Mouse (Mus musculus): ENCODE results near the gene Dennd1b. TPM values are rescaled to one million over a fixed set of nuclear protein-coding genes. Genes with fewer than 3 reads are reported as not detected.

The Dennd1b gene
- total RNA-seq, 1 experiment: 17.6 TPM

- no peak for DNase-seq (ENCODE audit: low read depth, low spot score)
- H3K4me3 ChIP-seq (ENCODE audit: insufficient read depth in 1 of 2, low read depth in 1 of 2, low read length in 2 of 2, poor library complexity in 1 of 2, severe bottlenecking in 1 of 2): no peak overlapping the region
- H3K9me3 ChIP-seq (ENCODE audit: control insufficient read depth, insufficient read depth, low read depth, low read length): no peaks in the 10 kb centered on the region
- in situ Hi-C loops (cut with MboI; ENCODE audit: low sequenced_read_pairs in 2 of 2, unreplicated experiment in 2 of 2): no loop called here
- H3K4me1 ChIP-seq (ENCODE audit: control insufficient read depth in 2 of 2, insufficient read depth in 2 of 2, low read length in 2 of 2, poor library complexity in 1 of 2): 0 out of 4 replicates have a peak, but pooled peaks cover 0 to 3% of the 10 kb centered on the region in 2 experiments
- no peaks in the 10 kb centered on the region for H3K36me3 ChIP-seq (ENCODE audit: control insufficient read depth, insufficient read depth, low read length, poor library complexity, severe bottlenecking)
- no peak overlapping the region for H3K27ac ChIP-seq (ENCODE audit: insufficient read depth, low read depth, low read length, poor library complexity, severe bottlenecking)
- no peak overlapping the region for H3K9ac ChIP-seq (ENCODE audit: insufficient read depth, low read depth, low read length, poor library complexity, severe bottlenecking)
- no peak for TF ChIP-seq ZNF384 (IDR thresholded peaks at IDR 0.05; ENCODE audit: low read depth, low read length)
- no peak for TF ChIP-seq CHD2 (IDR thresholded peaks at IDR 0.05; ENCODE audit: low read depth, low read length)
- no peak for TF ChIP-seq ZC3H11A (IDR thresholded peaks at IDR 0.05; ENCODE audit: borderline replicate concordance, low read depth, low read length)
- TF ChIP-seq HCFC1 (IDR thresholded peaks at IDR 0.05; ENCODE audit: borderline replicate concordance, insufficient read depth, low read length): no peak
- TF ChIP-seq MAFK (IDR thresholded peaks at IDR 0.05; ENCODE audit: insufficient read depth, low read depth, low read length): no peak
Measured at GRCm38 (mm10) chr1:139000675-139001379, 37.6 kb downstream of the Dennd1b start.

GRCm38 (mm10) chr1:139003503-139003902 is 40.3 kb downstream of the Dennd1b start:
- no peaks in the 10 kb centered on the region for H3K36me3 ChIP-seq (ENCODE audit: control insufficient read depth, insufficient read depth, low read length, poor library complexity, severe bottlenecking)
- no peak overlapping the region for H3K27ac ChIP-seq (ENCODE audit: insufficient read depth, low read depth, low read length, poor library complexity, severe bottlenecking)
- in situ Hi-C loops (cut with MboI; ENCODE audit: low sequenced_read_pairs in 2 of 2, unreplicated experiment in 2 of 2): no loop called here
- H3K4me3 ChIP-seq (ENCODE audit: insufficient read depth in 1 of 2, low read depth in 1 of 2, low read length in 2 of 2, poor library complexity in 1 of 2, severe bottlenecking in 1 of 2): no peak overlapping the region
- no peak overlapping the region for H3K9ac ChIP-seq (ENCODE audit: insufficient read depth, low read depth, low read length, poor library complexity, severe bottlenecking)
- TF ChIP-seq ZNF384 (IDR thresholded peaks at IDR 0.05; ENCODE audit: low read depth, low read length) (no peak), CHD2 (IDR thresholded peaks at IDR 0.05; ENCODE audit: low read depth, low read length) (no peak), ZC3H11A (IDR thresholded peaks at IDR 0.05; ENCODE audit: borderline replicate concordance, low read depth, low read length) (no peak), HCFC1 (IDR thresholded peaks at IDR 0.05; ENCODE audit: borderline replicate concordance, insufficient read depth, low read length) (no peak), MAFK (IDR thresholded peaks at IDR 0.05; ENCODE audit: insufficient read depth, low read depth, low read length) (no peak)
- no peak for DNase-seq (ENCODE audit: low read depth, low spot score)
- H3K4me1 ChIP-seq (ENCODE audit: control insufficient read depth in 2 of 2, insufficient read depth in 2 of 2, low read length in 2 of 2, poor library complexity in 1 of 2): 0 out of 4 replicates have a peak, but pooled peaks cover 0 to 3% of the 10 kb centered on the region in 2 experiments
- H3K9me3 ChIP-seq (ENCODE audit: control insufficient read depth, insufficient read depth, low read depth, low read length): no peaks in the 10 kb centered on the region

GRCm38 (mm10) chr1:139006000-139006399 is 42.8 kb downstream of the Dennd1b start:
- in situ Hi-C loops (cut with MboI; ENCODE audit: low sequenced_read_pairs in 2 of 2, unreplicated experiment in 2 of 2): no loop called here
- no peak for DNase-seq (ENCODE audit: low read depth, low spot score)

GRCm38 (mm10) chr1:139007475-139007874 is 44.2 kb downstream of the Dennd1b start:
- no peaks in the 10 kb centered on the region for H3K9me3 ChIP-seq (ENCODE audit: control insufficient read depth, insufficient read depth, low read depth, low read length)
- no peak overlapping the region for H3K27ac ChIP-seq (ENCODE audit: insufficient read depth, low read depth, low read length, poor library complexity, severe bottlenecking)
- no peaks in the 10 kb centered on the region for H3K36me3 ChIP-seq (ENCODE audit: control insufficient read depth, insufficient read depth, low read length, poor library complexity, severe bottlenecking)
- DNase-seq (ENCODE audit: low read depth, low spot score): no peak
- H3K4me3 ChIP-seq (ENCODE audit: insufficient read depth in 1 of 2, low read depth in 1 of 2, low read length in 2 of 2, poor library complexity in 1 of 2, severe bottlenecking in 1 of 2): no peak overlapping the region
- no peaks in the 10 kb centered on the region for H3K4me1 ChIP-seq (ENCODE audit: control insufficient read depth in 2 of 2, insufficient read depth in 2 of 2, low read length in 2 of 2, poor library complexity in 1 of 2)
- in situ Hi-C loops (cut with MboI; ENCODE audit: low sequenced_read_pairs in 2 of 2, unreplicated experiment in 2 of 2): no loop called here
- no peak overlapping the region for H3K9ac ChIP-seq (ENCODE audit: insufficient read depth, low read depth, low read length, poor library complexity, severe bottlenecking)
- TF ChIP-seq HCFC1 (IDR thresholded peaks at IDR 0.05; ENCODE audit: borderline replicate concordance, insufficient read depth, low read length) (no peak), ZC3H11A (IDR thresholded peaks at IDR 0.05; ENCODE audit: borderline replicate concordance, low read depth, low read length) (no peak), MAFK (IDR thresholded peaks at IDR 0.05; ENCODE audit: insufficient read depth, low read depth, low read length) (no peak), CHD2 (IDR thresholded peaks at IDR 0.05; ENCODE audit: low read depth, low read length) (no peak), ZNF384 (IDR thresholded peaks at IDR 0.05; ENCODE audit: low read depth, low read length) (no peak)

More at GRCm38 (mm10) chr1:139006000-139006399, 42.8 kb downstream of the Dennd1b start:
- no peak overlapping the region for H3K4me3 ChIP-seq (ENCODE audit: insufficient read depth in 1 of 2, low read depth in 1 of 2, low read length in 2 of 2, poor library complexity in 1 of 2, severe bottlenecking in 1 of 2)
- no peaks in the 10 kb centered on the region for H3K36me3 ChIP-seq (ENCODE audit: control insufficient read depth, insufficient read depth, low read length, poor library complexity, severe bottlenecking)
- H3K4me1 ChIP-seq (ENCODE audit: control insufficient read depth in 2 of 2, insufficient read depth in 2 of 2, low read length in 2 of 2, poor library complexity in 1 of 2): no peaks in the 10 kb centered on the region
- TF ChIP-seq HCFC1 (IDR thresholded peaks at IDR 0.05; ENCODE audit: borderline replicate concordance, insufficient read depth, low read length) (no peak), ZNF384 (IDR thresholded peaks at IDR 0.05; ENCODE audit: low read depth, low read length) (no peak), ZC3H11A (IDR thresholded peaks at IDR 0.05; ENCODE audit: borderline replicate concordance, low read depth, low read length) (no peak), CHD2 (IDR thresholded peaks at IDR 0.05; ENCODE audit: low read depth, low read length) (no peak), MAFK (IDR thresholded peaks at IDR 0.05; ENCODE audit: insufficient read depth, low read depth, low read length) (no peak)
- H3K27ac ChIP-seq (ENCODE audit: insufficient read depth, low read depth, low read length, poor library complexity, severe bottlenecking): no peak overlapping the region
- no peaks in the 10 kb centered on the region for H3K9me3 ChIP-seq (ENCODE audit: control insufficient read depth, insufficient read depth, low read depth, low read length)
- H3K9ac ChIP-seq (ENCODE audit: insufficient read depth, low read depth, low read length, poor library complexity, severe bottlenecking): no peak overlapping the region

Measured in ES-E14 (cell line).